Mouse (Mus musculus): Measurements from ENCODE around the gene Aipl1. TPM values are rescaled to one million over a fixed set of nuclear protein-coding genes. Genes with fewer than 3 reads are reported as not detected.

The Aipl1 gene
- polyA plus RNA-seq, 1 experiment from 2014 or later = 0.16 TPM

DNA sequence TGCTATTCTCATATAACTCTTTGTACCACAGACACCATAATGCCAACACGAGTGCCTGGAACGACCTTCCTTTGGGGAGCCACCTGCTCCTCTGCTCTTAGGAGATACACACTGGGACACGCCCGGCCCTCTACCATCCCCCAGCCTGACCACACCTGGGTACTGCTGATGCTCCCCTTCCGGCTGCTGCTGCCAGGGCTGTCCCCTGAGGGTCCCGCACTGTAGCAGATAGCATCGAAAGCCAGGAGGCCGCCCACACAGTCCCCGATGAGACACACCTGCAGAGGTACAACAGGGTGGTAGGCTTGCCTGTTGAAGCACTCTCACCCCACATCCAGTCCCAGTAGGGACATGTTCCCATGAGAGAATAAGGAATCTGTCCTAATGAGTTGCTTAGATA is 33.4 kb upstream of the Aipl1 start:
- ATAC-seq (replicated peaks; ENCODE audit: low FRiP score) = no peak
- 85% methylated on average over 9 of the region's 9 CpGs for WGBS
- H3K4me2 ChIP-seq = no peak overlapping the region
- no peak overlapping the region for H3K4me3 ChIP-seq (ENCODE audit: low read depth, low read length)
- H3K27ac ChIP-seq (ENCODE audit: low read depth, low read length) = no peak overlapping the region
- no peaks in the 10 kb centered on the region for H3K9me3 ChIP-seq (ENCODE audit: control insufficient read depth, low read length)
- peaks cover 2% of the 10 kb centered on the region; the same call in 1 of the 2 replicates for H3K27me3 ChIP-seq (replicated peaks; ENCODE audit: control insufficient read depth, insufficient read depth, low read length)
- H3K9ac ChIP-seq (ENCODE audit: low read depth, low read length) = no peak overlapping the region
- DNase-seq (ENCODE audit: low spot score) = no peak
- no peaks in the 10 kb centered on the region for H3K36me3 ChIP-seq (ENCODE audit: control insufficient read depth, insufficient read depth, low read length)
- no peaks in the 10 kb centered on the region for H3K4me1 ChIP-seq (replicated peaks; ENCODE audit: control insufficient read depth, insufficient read depth, low read length)

GRCm38 (mm10) chr11:72068026-72068425 is 30.7 kb upstream of the Aipl1 start:
- Histone ChIP-seq H3K9me3 (ENCODE audit: control insufficient read depth, low read length) (no peaks in the 10 kb centered on the region), H3K27me3 (replicated peaks; ENCODE audit: control insufficient read depth, insufficient read depth, low read length) (no peaks in the 10 kb centered on the region; the same call in 1 of the 2 replicates), H3K4me2 (no peak overlapping the region), H3K4me3 (ENCODE audit: low read depth, low read length) (no peak overlapping the region), H3K27ac (ENCODE audit: low read depth, low read length) (no peak overlapping the region), H3K36me3 (ENCODE audit: control insufficient read depth, insufficient read depth, low read length) (no peaks in the 10 kb centered on the region), H3K9ac (ENCODE audit: low read depth, low read length) (no peak overlapping the region), H3K4me1 (replicated peaks; ENCODE audit: control insufficient read depth, insufficient read depth, low read length) (no peaks in the 10 kb centered on the region)
- 83% methylated on average over 7 of the region's 7 CpGs for WGBS
- no peak for ATAC-seq (replicated peaks; ENCODE audit: low FRiP score)
- DNase-seq (ENCODE audit: low spot score) = no peak

DNA sequence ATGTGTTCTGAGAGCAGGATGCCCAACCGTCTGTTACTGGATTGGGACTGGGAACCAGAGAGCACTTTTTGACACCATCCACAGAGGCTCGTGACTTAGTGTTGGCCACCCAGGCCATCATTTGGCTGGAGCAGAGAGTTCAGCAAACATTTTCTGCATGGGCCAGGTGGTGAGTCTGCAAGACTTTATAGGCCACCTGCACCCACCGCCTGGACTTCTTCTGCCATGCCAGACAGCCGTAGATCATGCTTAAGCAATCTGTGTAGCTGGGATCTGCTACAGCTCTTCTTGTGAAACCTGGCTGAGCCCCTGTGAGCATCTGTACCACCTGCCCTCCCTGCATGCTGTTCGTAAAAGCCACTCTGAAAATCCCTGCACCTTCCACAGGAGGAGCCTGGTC is 30.0 kb upstream of the Aipl1 start:
- Histone ChIP-seq H3K9ac (ENCODE audit: low read depth, low read length) (no peak overlapping the region), H3K9me3 (ENCODE audit: control insufficient read depth, low read length) (no peaks in the 10 kb centered on the region), H3K27me3 (replicated peaks; ENCODE audit: control insufficient read depth, insufficient read depth, low read length) (no peaks in the 10 kb centered on the region; the same call in 1 of the 2 replicates), H3K4me2 (no peak overlapping the region), H3K4me3 (ENCODE audit: low read depth, low read length) (no peak overlapping the region), H3K36me3 (ENCODE audit: control insufficient read depth, insufficient read depth, low read length) (no peaks in the 10 kb centered on the region), H3K4me1 (replicated peaks; ENCODE audit: control insufficient read depth, insufficient read depth, low read length) (no peaks in the 10 kb centered on the region), H3K27ac (ENCODE audit: low read depth, low read length) (no peak overlapping the region)
- DNase-seq (ENCODE audit: low spot score) (no peak), ATAC-seq (replicated peaks; ENCODE audit: low FRiP score) (no peak)
- 72% methylated on average over 5 of the region's 5 CpGs for WGBS

- no peak for DNase-seq (ENCODE audit: low spot score)
- no peak for ATAC-seq (replicated peaks; ENCODE audit: low FRiP score)
- H3K27me3 ChIP-seq (replicated peaks; ENCODE audit: control insufficient read depth, insufficient read depth, low read length) = no peaks in the 10 kb centered on the region; the same call in 1 of the 2 replicates
- H3K9ac ChIP-seq (ENCODE audit: low read depth, low read length) = no peak overlapping the region
- H3K4me2 ChIP-seq = no peak overlapping the region
- 34% methylated on average over 6 of the region's 6 CpGs for WGBS
- H3K27ac ChIP-seq (ENCODE audit: low read depth, low read length) = no peak overlapping the region
- no peaks in the 10 kb centered on the region for H3K4me1 ChIP-seq (replicated peaks; ENCODE audit: control insufficient read depth, insufficient read depth, low read length)
- no peak overlapping the region for H3K4me3 ChIP-seq (ENCODE audit: low read depth, low read length)
- no peaks in the 10 kb centered on the region for H3K36me3 ChIP-seq (ENCODE audit: control insufficient read depth, insufficient read depth, low read length)
- no peaks in the 10 kb centered on the region for H3K9me3 ChIP-seq (ENCODE audit: control insufficient read depth, low read length)
Observed at GRCm38 (mm10) chr11:72066330-72066729, 29.0 kb upstream of the Aipl1 start.

- Histone ChIP-seq H3K4me2 (no peak overlapping the region), H3K4me1 (replicated peaks; ENCODE audit: control insufficient read depth, insufficient read depth, low read length) (no peaks in the 10 kb centered on the region), H3K36me3 (ENCODE audit: control insufficient read depth, insufficient read depth, low read length) (no peaks in the 10 kb centered on the region), H3K27ac (ENCODE audit: low read depth, low read length) (no peak overlapping the region), H3K9ac (ENCODE audit: low read depth, low read length) (no peak overlapping the region), H3K9me3 (ENCODE audit: control insufficient read depth, low read length) (no peaks in the 10 kb centered on the region), H3K4me3 (ENCODE audit: low read depth, low read length) (no peak overlapping the region), H3K27me3 (replicated peaks; ENCODE audit: control insufficient read depth, insufficient read depth, low read length) (no peaks in the 10 kb centered on the region)
- WGBS = 79% methylated on average over 8 of the region's 8 CpGs
- no peak for DNase-seq (ENCODE audit: low spot score)
- no peak for ATAC-seq (replicated peaks; ENCODE audit: low FRiP score)
Observed at GRCm38 (mm10) chr11:72065103-72065502, 27.8 kb upstream of the Aipl1 start.

DNA sequence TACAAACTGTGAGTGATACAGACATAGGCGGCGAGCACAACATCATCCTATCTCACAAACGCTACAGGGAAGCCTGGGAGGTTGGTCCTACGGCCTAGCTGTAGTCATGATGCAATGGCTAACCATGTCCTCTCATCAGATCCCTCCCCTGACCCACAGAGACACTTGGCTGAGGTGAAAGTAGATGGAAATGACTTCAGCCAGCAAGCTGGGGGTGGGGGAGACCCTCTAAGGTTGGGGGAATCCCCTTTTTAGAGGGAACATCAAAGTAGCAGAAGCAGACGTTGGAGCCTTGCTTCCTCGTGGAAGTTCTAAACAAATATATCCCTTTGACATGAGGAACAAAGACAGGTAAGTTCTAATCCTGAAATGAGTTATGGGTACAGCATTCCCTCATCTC is 27.1 kb upstream of the Aipl1 start:
- no peak overlapping the region for H3K4me3 ChIP-seq (ENCODE audit: low read depth, low read length)
- DNase-seq (ENCODE audit: low spot score) = no peak

GRCm38 (mm10) chr11:72061093-72061620 is 23.8 kb upstream of the Aipl1 start:
- WGBS = 65% methylated on average over 13 of the region's 13 CpGs
- DNase-seq (ENCODE audit: low spot score) (no peak), ATAC-seq (replicated peaks; ENCODE audit: low FRiP score) (no peak)
- Histone ChIP-seq H3K4me2 (no peak overlapping the region), H3K9ac (ENCODE audit: low read depth, low read length) (no peak overlapping the region), H3K36me3 (ENCODE audit: control insufficient read depth, insufficient read depth, low read length) (no peaks in the 10 kb centered on the region), H3K9me3 (ENCODE audit: control insufficient read depth, low read length) (no peaks in the 10 kb centered on the region), H3K27ac (ENCODE audit: low read depth, low read length) (no peak overlapping the region), H3K4me3 (ENCODE audit: low read depth, low read length) (no peak overlapping the region), H3K27me3 (replicated peaks; ENCODE audit: control insufficient read depth, insufficient read depth, low read length) (0 out of 2 replicates have a peak, but pooled peaks cover 2% of the 10 kb centered on the region), H3K4me1 (replicated peaks; ENCODE audit: control insufficient read depth, insufficient read depth, low read length) (no peaks in the 10 kb centered on the region)

More for the DNA sequence above, 27.1 kb upstream of the Aipl1 start:
- 57% methylated on average over 6 of the region's 6 CpGs for WGBS
- no peak overlapping the region for H3K4me2 ChIP-seq
- no peaks in the 10 kb centered on the region for H3K4me1 ChIP-seq (replicated peaks; ENCODE audit: control insufficient read depth, insufficient read depth, low read length)
- no peak overlapping the region for H3K9ac ChIP-seq (ENCODE audit: low read depth, low read length)
- H3K36me3 ChIP-seq (ENCODE audit: control insufficient read depth, insufficient read depth, low read length) = no peaks in the 10 kb centered on the region
- ATAC-seq (replicated peaks; ENCODE audit: low FRiP score) = no peak
- H3K27ac ChIP-seq (ENCODE audit: low read depth, low read length) = no peak overlapping the region
- no peaks in the 10 kb centered on the region for H3K9me3 ChIP-seq (ENCODE audit: control insufficient read depth, low read length)
- no peaks in the 10 kb centered on the region for H3K27me3 ChIP-seq (replicated peaks; ENCODE audit: control insufficient read depth, insufficient read depth, low read length)

DNA sequence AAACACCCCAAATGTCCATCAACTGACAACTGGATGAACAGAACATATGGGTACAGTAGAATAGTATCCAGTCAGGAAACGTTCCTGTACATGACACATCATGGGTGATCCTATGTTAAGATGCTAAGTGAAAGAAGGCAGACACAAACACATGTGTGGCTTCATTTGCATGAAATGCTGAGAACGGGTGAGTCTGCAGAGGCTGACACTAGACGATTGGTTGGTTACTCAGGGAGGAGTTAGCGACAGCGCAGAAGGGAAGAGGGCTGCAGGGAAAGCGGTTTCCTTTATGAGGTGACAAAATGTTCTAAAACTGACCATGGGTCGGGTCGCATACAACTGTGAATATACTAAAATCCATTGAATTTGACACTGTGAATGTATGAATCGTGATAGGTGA is 23.1 kb upstream of the Aipl1 start:
- no peak for ATAC-seq (replicated peaks; ENCODE audit: low FRiP score)

DNA sequence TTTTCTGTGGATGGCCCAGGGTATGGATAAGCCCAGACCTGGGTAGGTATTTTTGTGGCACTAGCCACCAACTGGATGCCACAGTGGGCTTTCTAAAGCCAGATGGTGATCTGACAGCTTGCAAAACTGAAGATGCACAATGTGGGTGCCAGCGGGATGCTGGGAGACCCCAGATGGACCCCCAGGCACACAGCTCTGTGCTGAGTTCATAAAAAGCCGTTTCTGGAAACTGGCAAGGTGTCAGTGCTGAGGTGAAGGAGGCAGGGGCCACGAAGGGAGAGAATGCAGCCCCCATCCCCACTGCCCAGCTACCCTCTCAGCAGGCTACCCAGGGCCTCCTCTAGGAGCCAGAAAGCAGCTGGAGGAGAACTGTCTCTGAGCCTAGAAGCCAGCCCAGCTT is 19.9 kb upstream of the Aipl1 start:
- 51% methylated on average over 3 of the region's 3 CpGs for WGBS
- no peak for DNase-seq (ENCODE audit: low spot score)
- peaks cover 11% of the 10 kb centered on the region; the same call in 1 of the 2 replicates for H3K27me3 ChIP-seq (replicated peaks; ENCODE audit: control insufficient read depth, insufficient read depth, low read length)
- no peaks in the 10 kb centered on the region for H3K36me3 ChIP-seq (ENCODE audit: control insufficient read depth, insufficient read depth, low read length)
- H3K27ac ChIP-seq (ENCODE audit: low read depth, low read length) = no peak overlapping the region
- H3K4me2 ChIP-seq = no peak overlapping the region
- no peaks in the 10 kb centered on the region for H3K9me3 ChIP-seq (ENCODE audit: control insufficient read depth, low read length)
- H3K4me3 ChIP-seq (ENCODE audit: low read depth, low read length) = no peak overlapping the region
- ATAC-seq (replicated peaks; ENCODE audit: low FRiP score) = no peak
- no peaks in the 10 kb centered on the region for H3K4me1 ChIP-seq (replicated peaks; ENCODE audit: control insufficient read depth, insufficient read depth, low read length)
- no peak overlapping the region for H3K9ac ChIP-seq (ENCODE audit: low read depth, low read length)

More for the DNA sequence above, 23.1 kb upstream of the Aipl1 start:
- Histone ChIP-seq H3K9ac (ENCODE audit: low read depth, low read length) (no peak overlapping the region), H3K9me3 (ENCODE audit: control insufficient read depth, low read length) (no peaks in the 10 kb centered on the region), H3K36me3 (ENCODE audit: control insufficient read depth, insufficient read depth, low read length) (no peaks in the 10 kb centered on the region), H3K27ac (ENCODE audit: low read depth, low read length) (no peak overlapping the region), H3K4me2 (no peak overlapping the region), H3K4me3 (ENCODE audit: low read depth, low read length) (no peak overlapping the region), H3K27me3 (replicated peaks; ENCODE audit: control insufficient read depth, insufficient read depth, low read length) (0 out of 2 replicates have a peak, but pooled peaks cover 2% of the 10 kb centered on the region), H3K4me1 (replicated peaks; ENCODE audit: control insufficient read depth, insufficient read depth, low read length) (no peaks in the 10 kb centered on the region)
- DNase-seq (ENCODE audit: low spot score) = no peak
- 68% methylated on average over 9 of the region's 9 CpGs for WGBS

All from liver, embryonic 11.5 days (tissue).